8 mouse cellular contexts compared by ENCODE assay signal in the genomic region with DNA sequence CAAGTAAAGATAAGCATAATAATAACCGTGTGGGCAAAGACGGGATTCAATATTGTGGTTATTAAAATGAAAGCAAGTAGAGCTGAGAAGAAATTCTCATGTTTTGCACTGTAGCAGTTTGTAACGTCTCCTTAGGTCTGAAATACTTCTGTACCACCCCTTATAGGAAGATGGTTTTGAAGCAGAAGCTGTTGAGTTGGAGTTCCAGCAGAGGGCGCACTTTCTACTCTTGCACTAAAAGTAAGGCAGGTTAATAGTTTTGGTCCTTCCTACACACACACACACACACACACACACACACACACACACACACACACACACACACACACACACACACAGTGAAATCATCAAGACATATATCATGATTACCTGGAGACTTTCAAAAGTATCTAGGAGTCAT.
DNase-seq lines count a peak whose midpoint lies in the region; ATAC-seq and TF ChIP-seq lines count a peak whose summit lies in the region.

No protein-coding gene starts in this region.

- H3K27ac ChIP-seq in liver, adult 2 months (replicated peaks; ENCODE audit: insufficient read depth, low read depth, low read length), result no peak overlapping the region
- H3K27ac ChIP-seq in liver, embryonic 12.5 days, result no peak overlapping the region

- no peak for TF ChIP-seq POLR2A in liver, adult 2 months (IDR thresholded peaks at IDR 0.05; ENCODE audit: extremely low read depth, insufficient read depth, low read length)

- DNase-seq in cerebellum, postnatal 14 days, result peak; percentile 59 to 80
- peak; percentile 2 for DNase-seq in liver, adult 2 months (ENCODE audit: extremely low read depth, low read depth, low spot score)
- peak; percentile 64 for DNase-seq in ZHBTc4 (ENCODE audit: low read depth, low spot score)
- DNase-seq in kidney, postnatal 25 days, result peak; percentile 34 to 52
- DNase-seq in splenic B cell, adult 2 months (ENCODE audit: low read depth, low spot score), result peak; percentile 8

- no peak overlapping the region for H3K4me3 ChIP-seq in liver, adult 2 months (ENCODE audit: insufficient read depth, low read depth, low read length)
- H3K4me3 ChIP-seq in liver, embryonic 12.5 days, result no peak overlapping the region

- H3K27me3 ChIP-seq in liver, adult 2 months (ENCODE audit: control insufficient read depth, insufficient read depth, low read length), result no peaks in the 10 kb centered on the region
- H3K27me3 ChIP-seq in liver, embryonic 12.5 days (replicated peaks), result no peaks in the 10 kb centered on the region
- H3K27me3 ChIP-seq in splenic B cell, adult 2 months (ENCODE audit: control insufficient read depth, insufficient read depth, low read length, poor library complexity, severe bottlenecking), result no peaks in the 10 kb centered on the region

- no peak overlapping the region for H3K4me2 ChIP-seq in liver, embryonic 12.5 days

- 25% methylated on average over 4 of the region's 4 CpGs for WGBS in liver, adult 2 months
- WGBS in liver, embryonic 12.5 days (ENCODE audit: insufficient replicate concordance), result 17% methylated on average over 4 of the region's 4 CpGs

- no peaks in the 10 kb centered on the region for H3K79me2 ChIP-seq in liver, adult 2 months (ENCODE audit: control insufficient read depth, insufficient read depth, low read length)

- no peaks in the 10 kb centered on the region for H3K9me3 ChIP-seq in liver, embryonic 12.5 days (replicated peaks)

- H3K36me3 ChIP-seq in liver, adult 2 months (ENCODE audit: control insufficient read depth, insufficient read depth, low read length), result no peaks in the 10 kb centered on the region
- H3K36me3 ChIP-seq in liver, embryonic 12.5 days, result no peaks in the 10 kb centered on the region
- no peaks in the 10 kb centered on the region for H3K36me3 ChIP-seq in splenic B cell, adult 2 months (ENCODE audit: control insufficient read depth, insufficient read depth, low read length, poor library complexity, severe bottlenecking)

- TF ChIP-seq CTCF in liver, adult 2 months (IDR thresholded peaks at IDR 0.05; ENCODE audit: low read depth, low read length), result no peak

- ATAC-seq in cerebellum, adult (ENCODE audit: insufficient number of reproducible peaks, low FRiP score, low TSS enrichment), result no peak
- no peak for ATAC-seq in liver, embryonic 12.5 days
- no peak for ATAC-seq in inflammation-experienced regulatory T-cells, adult 6 months

- H3K9ac ChIP-seq in liver, adult 2 months (ENCODE audit: low read depth, low read length), result no peak overlapping the region
- no peak overlapping the region for H3K9ac ChIP-seq in liver, embryonic 12.5 days

- H3K4me1 ChIP-seq in liver, adult 2 months (ENCODE audit: control insufficient read depth, insufficient read depth, low read length), result no peaks in the 10 kb centered on the region
- no peaks in the 10 kb centered on the region for H3K4me1 ChIP-seq in liver, embryonic 12.5 days

Comparison
In these comparisons a context has a peak if more than half of its experiments do, and no peak if none do; other contexts are left out.
1. DNase-seq: peak in every context shown above with its lines; median percentile 70 in cerebellum, postnatal 14 days; 64 in ZHBTc4; 43 in kidney, postnatal 25 days; 8 in splenic B cell, adult 2 months; 2 in liver, adult 2 months.